Mouse (Mus musculus) hematopoietic stem cell, adult 5-6 weeks (primary cell): ENCODE measurements around the gene Med8. TPM values are rescaled to one million over a fixed set of nuclear protein-coding genes. Genes with fewer than 3 reads are reported as not detected.

Source experiments
- ATAC-seq, 2 experiments: fragments of 125-278 bp in 1 of 2; replicated peaks in 1 of 2; 2 replicates each; pipeline ENCODE4 v1.8.0; 2016 to 2017; ENCODE audit warnings: inconsistent platforms in 2 of 2, mild to moderate bottlenecking in 2 of 2, moderate number of reproducible peaks in 2 of 2, low read depth in 1 of 2, moderate TSS enrichment in 1 of 2; ENCODE audit not compliant: low FRiP score in 2 of 2, poor library complexity in 2 of 2, severe bottlenecking in 2 of 2, insufficient read depth in 1 of 2, low TSS enrichment in 1 of 2
- total RNA-seq: library from RNA; stranded (forward); fragments of 172-1452, 232-1000 nt; gene quantifications from 2 replicates; pipeline ENCODE4 v1.2.3, GENCODE M21; 2017

Gene Med8
- total RNA-seq, 1 experiment from 2014 or later = 35.9 TPM

- ATAC-seq = 0 out of 4 replicates have a peak, but pooled peaks of 1 of the 2 experiments have one; percentile 40
Measured at GRCm38 (mm10) chr4:118437829-118438253, 28.7 kb downstream of the Med8 start.

GRCm38 (mm10) chr4:118445088-118445487 is 36.0 kb downstream of the Med8 start:
- no peak for ATAC-seq

GRCm38 (mm10) chr4:118445781-118446414 is 36.8 kb downstream of the Med8 start:
- no peak for ATAC-seq

- ATAC-seq = no peak
Measured at GRCm38 (mm10) chr4:118446415-118447153, 37.4 kb downstream of the Med8 start.

GRCm38 (mm10) chr4:118457345-118457975 is 48.3 kb downstream of the Med8 start, which contains the start of gene Mpl:
Gene Mpl, minus strand, starts transcription at chr4:118457513.
- peak; percentile 76 to 82 for ATAC-seq

GRCm38 (mm10) chr4:118464956-118465355 is 55.8 kb downstream of the Med8 start:
- ATAC-seq = no peak

Other genes starting within 250 kb of the Med8 start
- 39.4 and 40.0 TPM in 2 replicates for gene Kdm4a, start 229.3 kb upstream of the Med8 start, total RNA-seq
- gene Ptprf, start 117.9 kb upstream of the Med8 start, total RNA-seq = 0.60 and 1.1 TPM in 2 replicates
- 5.2 and 7.0 TPM in 2 replicates for gene Szt2, start 64 bp upstream of the Med8 start, total RNA-seq
- gene Elovl1, start 18.8 kb downstream of the Med8 start, total RNA-seq = 35.4 and 39.4 TPM in 2 replicates
- 61.3 and 63.3 TPM in 2 replicates for gene Cdc20, start 28.0 kb downstream of the Med8 start, total RNA-seq
- 31.3 and 33.8 TPM in 2 replicates for gene Mpl, start 48.2 kb downstream of the Med8 start, total RNA-seq
- gene Tie1, start 80.7 kb downstream of the Med8 start, total RNA-seq = 23.3 and 24.5 TPM in 2 replicates
- gene 2610528J11Rik, start 117.7 kb downstream of the Med8 start, total RNA-seq = not detected in 2 replicates
- not detected in 2 replicates for gene Tmem125, start 134.7 kb downstream of the Med8 start, total RNA-seq
- gene Cfap57, start 211.4 kb downstream of the Med8 start, total RNA-seq = 0.19 and 2.0 TPM in 2 replicates
- 106 and 124 TPM in 2 replicates for gene Ebna1bp2, start 211.5 kb downstream of the Med8 start, total RNA-seq
- not detected in 2 replicates for gene Olfr62, start 249.6 kb downstream of the Med8 start, total RNA-seq